Mouse (Mus musculus): ENCODE data around the gene Mup5.

GRCm38 (mm10) chr4:61844758-61845455, 9.9 kb upstream of the Mup5 start:
- no peak for TF ChIP-seq CTCF (conservative IDR thresholded peaks at IDR 0.05; ENCODE audit: low read length)
- TF ChIP-seq POU5F1 (IDR thresholded peaks at IDR 0.05; ENCODE audit: borderline replicate concordance, low read length), result no peak
